Mouse (Mus musculus): ENCODE data around the gene Tsks. TPM values are rescaled to one million over a fixed set of nuclear protein-coding genes. Genes with fewer than 3 reads are reported as not detected.
A peak's percentile ranks its signal among the peaks of the same experiment; 100 is the strongest.

Tsks gene
- polyA plus RNA-seq, 1 experiment: not detected

GRCm38 (mm10) chr7:44981539-44981938 lies 38.5 kb downstream of the Tsks start:
- H3K4me3 ChIP-seq (ENCODE audit: extremely low read depth, insufficient read depth, insufficient read length): no peak overlapping the region
- 93% methylated on average over 8 of the region's 8 CpGs for WGBS
- H3K4me1 ChIP-seq (ENCODE audit: control insufficient read depth, insufficient read depth, insufficient read length): 0 out of 2 replicates have a peak, but pooled peaks cover 2% of the 10 kb centered on the region

DNA sequence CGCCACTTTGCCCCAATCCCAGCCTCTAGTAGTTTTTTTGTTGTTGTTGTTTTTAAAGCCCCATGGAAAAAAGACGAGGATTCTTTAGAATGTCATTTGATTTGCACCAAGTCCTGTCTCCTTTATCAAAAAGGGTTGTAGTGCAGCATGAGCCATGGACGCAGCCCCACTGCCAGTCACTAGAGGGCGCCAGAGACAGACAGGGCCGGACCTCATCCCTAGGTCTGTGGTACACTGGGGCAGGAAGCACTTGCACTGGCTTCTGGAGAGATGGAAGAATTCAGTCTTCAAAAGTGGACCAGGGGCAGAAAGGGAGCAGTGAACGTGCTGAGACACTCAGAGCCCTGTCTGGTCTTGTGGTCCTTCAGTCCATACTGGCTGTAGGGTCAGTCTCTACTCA lies 40.1 kb downstream of the Tsks start:
- Histone ChIP-seq H3K36me3 (ENCODE audit: control insufficient read depth, insufficient read depth, low read length) (peaks cover 26% of the 10 kb centered on the region), H3K27me3 (ENCODE audit: control insufficient read depth, insufficient read depth, low read length) (no peaks in the 10 kb centered on the region), H3K4me1 (ENCODE audit: control insufficient read depth, insufficient read depth, insufficient read length) (peaks cover 2% of the 10 kb centered on the region; the same call in 1 of the 2 replicates), H3K4me3 (ENCODE audit: extremely low read depth, insufficient read depth, insufficient read length) (no peak overlapping the region), H3K27ac (ENCODE audit: insufficient read depth, low read length) (no peak overlapping the region)
- WGBS: 25% methylated on average over 6 of the region's 6 CpGs
- peak in 1 of 2 experiments; percentile 83 for DNase-seq (ENCODE audit: low read depth in 1 of 2, low spot score in 2 of 2)
- no peak for TF ChIP-seq POLR2A (IDR thresholded peaks at IDR 0.05; ENCODE audit: low read depth, low read length)
- peak; percentile 98 for TF ChIP-seq CTCF (IDR thresholded peaks at IDR 0.05; ENCODE audit: extremely low read depth, insufficient read depth, insufficient read length, insufficient replicate concordance)

More at GRCm38 (mm10) chr7:44981539-44981938, 38.5 kb downstream of the Tsks start:
- Histone ChIP-seq H3K27ac (ENCODE audit: insufficient read depth, low read length) (no peak overlapping the region), H3K27me3 (ENCODE audit: control insufficient read depth, insufficient read depth, low read length) (no peaks in the 10 kb centered on the region), H3K36me3 (ENCODE audit: control insufficient read depth, insufficient read depth, low read length) (peaks cover 35% of the 10 kb centered on the region)
- no peak for DNase-seq (ENCODE audit: low read depth in 1 of 2, low spot score in 2 of 2)
- TF ChIP-seq POLR2A (IDR thresholded peaks at IDR 0.05; ENCODE audit: low read depth, low read length) (no peak), CTCF (IDR thresholded peaks at IDR 0.05; ENCODE audit: extremely low read depth, insufficient read depth, insufficient read length, insufficient replicate concordance) (no peak)

DNA sequence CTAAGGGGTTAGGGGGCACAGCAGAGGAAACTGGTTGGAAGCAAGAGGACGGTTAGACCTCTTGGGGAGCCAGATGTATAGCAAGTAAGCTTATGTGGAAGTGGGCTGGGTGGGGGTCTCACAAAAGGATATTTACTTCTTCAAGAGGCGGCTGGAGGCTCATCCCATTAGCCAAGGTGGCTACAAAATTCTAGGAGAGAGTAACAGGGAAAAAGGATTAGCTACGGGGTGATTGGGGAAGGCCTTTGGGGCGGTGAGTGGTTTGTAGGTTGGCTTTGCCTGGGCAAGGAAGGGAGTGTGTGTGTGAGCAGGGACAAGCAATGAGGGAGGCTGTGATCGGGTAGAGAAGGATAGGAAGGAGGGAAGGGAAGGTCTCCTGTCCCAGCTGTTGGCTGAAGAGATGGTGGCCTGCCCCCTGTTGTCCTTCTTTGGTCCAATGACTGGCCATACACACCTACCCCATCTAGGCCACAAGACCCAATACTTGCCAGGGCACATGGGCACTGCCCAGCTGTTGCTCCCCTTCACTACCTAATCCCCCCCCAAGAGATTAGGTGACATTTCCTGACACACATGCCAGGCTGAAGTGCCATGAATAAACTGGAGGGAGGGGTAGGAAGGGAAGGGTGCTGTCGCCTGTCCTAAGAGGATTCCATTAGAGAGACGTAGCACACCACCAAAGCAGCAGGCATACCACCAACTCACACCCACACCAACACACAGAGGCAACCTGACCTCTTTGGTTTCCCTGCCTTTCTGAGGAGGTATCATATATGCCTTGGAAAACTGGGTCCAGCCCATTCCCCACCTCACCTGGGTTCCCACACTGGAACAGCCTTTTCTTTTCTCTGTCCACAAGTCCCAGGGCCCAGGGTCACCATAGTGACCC lies 41.2 kb downstream of the Tsks start:
- DNase-seq (ENCODE audit: low read depth in 1 of 2, low spot score in 2 of 2): no peak
- Histone ChIP-seq H3K4me3 (ENCODE audit: extremely low read depth, insufficient read depth, insufficient read length) (no peak overlapping the region), H3K27ac (ENCODE audit: insufficient read depth, low read length) (no peak overlapping the region), H3K4me1 (ENCODE audit: control insufficient read depth, insufficient read depth, insufficient read length) (peaks cover 2% of the 10 kb centered on the region; the same call in 1 of the 2 replicates), H3K36me3 (ENCODE audit: control insufficient read depth, insufficient read depth, low read length) (peaks cover 19% of the 10 kb centered on the region), H3K27me3 (ENCODE audit: control insufficient read depth, insufficient read depth, low read length) (no peaks in the 10 kb centered on the region)
- TF ChIP-seq POLR2A (IDR thresholded peaks at IDR 0.05; ENCODE audit: low read depth, low read length): no peak
- no peak for TF ChIP-seq CTCF (IDR thresholded peaks at IDR 0.05; ENCODE audit: extremely low read depth, insufficient read depth, insufficient read length, insufficient replicate concordance)
- WGBS: 89% methylated on average over 7 of the region's 7 CpGs

DNA sequence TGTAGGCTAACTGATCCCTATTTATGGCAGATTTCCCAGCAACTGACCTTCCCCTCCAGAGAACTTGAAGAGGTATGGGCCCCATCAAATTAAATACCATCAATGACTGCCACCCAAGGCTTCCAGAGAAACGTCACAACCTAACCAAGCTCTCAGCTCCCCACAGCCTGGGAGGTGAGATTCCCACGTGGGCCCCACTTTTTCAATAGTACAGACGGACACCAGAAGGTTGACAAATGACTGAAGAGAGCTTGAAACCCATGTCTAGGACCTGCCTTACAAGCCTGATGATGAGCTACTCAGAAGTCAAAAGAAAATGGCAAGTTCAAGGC lies 41.8 kb downstream of the Tsks start:
- Histone ChIP-seq H3K4me1 (ENCODE audit: control insufficient read depth, insufficient read depth, insufficient read length) (peaks cover 2% of the 10 kb centered on the region; the same call in 1 of the 2 replicates), H3K36me3 (ENCODE audit: control insufficient read depth, insufficient read depth, low read length) (peaks cover 17% of the 10 kb centered on the region), H3K4me3 (ENCODE audit: extremely low read depth, insufficient read depth, insufficient read length) (no peak overlapping the region), H3K27me3 (ENCODE audit: control insufficient read depth, insufficient read depth, low read length) (no peaks in the 10 kb centered on the region), H3K27ac (ENCODE audit: insufficient read depth, low read length) (no peak overlapping the region)
- no peak for DNase-seq (ENCODE audit: low read depth in 1 of 2, low spot score in 2 of 2)
- WGBS: 58% methylated on average over 3 of the region's 3 CpGs
- no peak for TF ChIP-seq CTCF (IDR thresholded peaks at IDR 0.05; ENCODE audit: extremely low read depth, insufficient read depth, insufficient read length, insufficient replicate concordance)
- TF ChIP-seq POLR2A (IDR thresholded peaks at IDR 0.05; ENCODE audit: low read depth, low read length): no peak

DNA sequence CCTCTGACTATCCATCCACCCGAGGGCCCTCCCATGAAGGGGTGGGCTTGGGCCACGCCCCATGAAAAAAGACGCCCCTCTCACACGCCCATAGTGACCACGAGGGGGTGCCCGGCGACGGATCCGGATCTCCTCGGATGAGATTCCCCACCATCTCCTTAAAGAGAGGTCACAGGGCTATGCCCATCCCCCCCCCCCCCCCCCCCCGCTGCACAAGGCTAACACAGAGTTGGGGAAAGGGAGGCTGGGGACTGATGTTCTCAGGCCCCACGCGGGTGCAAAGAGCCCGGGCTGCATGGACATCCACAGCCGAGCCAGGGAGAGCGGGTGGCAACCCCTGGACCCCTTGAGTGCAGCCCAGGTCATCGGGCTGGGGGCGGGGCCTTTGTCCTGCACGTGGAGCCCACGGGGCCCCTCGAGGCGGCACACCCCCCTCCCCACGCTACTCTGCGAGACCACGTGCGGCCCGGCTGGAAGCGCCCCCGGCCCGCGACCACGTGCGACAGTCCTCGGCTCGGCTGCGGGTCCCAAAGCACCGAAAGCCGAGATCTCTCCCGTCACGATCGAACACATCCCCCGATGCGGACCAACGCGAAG lies 42.7 kb downstream of the Tsks start:
- peak; percentile 17 to 48 for DNase-seq (ENCODE audit: low read depth in 1 of 2, low spot score in 2 of 2)
- TF ChIP-seq POLR2A (IDR thresholded peaks at IDR 0.05; ENCODE audit: low read depth, low read length): no peak
- TF ChIP-seq CTCF (IDR thresholded peaks at IDR 0.05; ENCODE audit: extremely low read depth, insufficient read depth, insufficient read length, insufficient replicate concordance): 0 out of 2 replicates have a peak, but pooled peaks have one; percentile 5
- peaks cover 2% of the 10 kb centered on the region; the same call in 1 of the 2 replicates for H3K4me1 ChIP-seq (ENCODE audit: control insufficient read depth, insufficient read depth, insufficient read length)
- H3K27me3 ChIP-seq (ENCODE audit: control insufficient read depth, insufficient read depth, low read length): no peaks in the 10 kb centered on the region
- peak overlapping the region; percentile 83 for H3K27ac ChIP-seq (ENCODE audit: insufficient read depth, low read length)
- peak overlapping the region; percentile 69 for H3K4me3 ChIP-seq (ENCODE audit: extremely low read depth, insufficient read depth, insufficient read length)
- 1% methylated on average over 45 of the region's 45 CpGs for WGBS
- peaks cover 13% of the 10 kb centered on the region for H3K36me3 ChIP-seq (ENCODE audit: control insufficient read depth, insufficient read depth, low read length)

- H3K27me3 ChIP-seq (ENCODE audit: control insufficient read depth, insufficient read depth, low read length): no peaks in the 10 kb centered on the region
- peaks cover 2% of the 10 kb centered on the region; the same call in 1 of the 2 replicates for H3K4me1 ChIP-seq (ENCODE audit: control insufficient read depth, insufficient read depth, insufficient read length)
- peaks cover 8% of the 10 kb centered on the region for H3K36me3 ChIP-seq (ENCODE audit: control insufficient read depth, insufficient read depth, low read length)
- H3K4me3 ChIP-seq (ENCODE audit: extremely low read depth, insufficient read depth, insufficient read length): peak within 1 kb of the TSS; percentile 70
- no peak for TF ChIP-seq CTCF (IDR thresholded peaks at IDR 0.05; ENCODE audit: extremely low read depth, insufficient read depth, insufficient read length, insufficient replicate concordance)
- TF ChIP-seq POLR2A (IDR thresholded peaks at IDR 0.05; ENCODE audit: low read depth, low read length): peak; percentile 69
- peak; percentile 93 to 99 for DNase-seq (ENCODE audit: low read depth in 1 of 2, low spot score in 2 of 2)
- under 1% methylated on average over 42 of the region's 42 CpGs for WGBS
- peak within 1 kb of the TSS; percentile 83 for H3K27ac ChIP-seq (ENCODE audit: insufficient read depth, low read length)
These were observed 43.3 kb downstream of the Tsks start, which contains the start of gene Prmt1 for GRCm38 (mm10) chr7:44986192-44986878. Gene Prmt1, minus strand, starts transcription at chr7:44986568.

Data from spleen, adult 2 months (tissue).